Mouse (Mus musculus): ENCODE results near the gene Fgr.
"Not testable (repeated sequence)": the region's sequence is repeated elsewhere in the genome, so short reads cannot be mapped to it uniquely, and the experiment has no call there.

Fgr gene

GRCm38 (mm10) chr4:132973814-132974398, at the start of gene Fgr:
Gene Fgr, plus strand, starts transcription at chr4:132974095.
- DNase-seq: no peak

GRCm38 (mm10) chr4:132926520-132926919, 47.4 kb upstream of the Fgr start:
- DNase-seq: not testable (repeated sequence)

- peak; percentile 74 for DNase-seq
These were observed 43.1 kb upstream of the Fgr start for GRCm38 (mm10) chr4:132930784-132931183.

- DNase-seq: no peak
These were observed 41.0 kb upstream of the Fgr start for GRCm38 (mm10) chr4:132932752-132933404.

GRCm38 (mm10) chr4:132934639-132935038, 39.3 kb upstream of the Fgr start:
- peak; percentile 59 for DNase-seq

GRCm38 (mm10) chr4:132938181-132938941, 35.5 kb upstream of the Fgr start:
- DNase-seq: peak; percentile 74

GRCm38 (mm10) chr4:132939421-132940127, 34.3 kb upstream of the Fgr start:
- peak; percentile 83 for DNase-seq

GRCm38 (mm10) chr4:132941012-132941729, 32.7 kb upstream of the Fgr start:
- no peak for DNase-seq

- no peak for DNase-seq
These were observed 30.8 kb upstream of the Fgr start for GRCm38 (mm10) chr4:132943088-132943487.

GRCm38 (mm10) chr4:132944106-132944505, 29.8 kb upstream of the Fgr start:
- DNase-seq: no peak

- no peak for DNase-seq
These were observed 29.1 kb upstream of the Fgr start for GRCm38 (mm10) chr4:132944776-132945175.

GRCm38 (mm10) chr4:132945261-132946046, 28.4 kb upstream of the Fgr start:
- peak; percentile 91 for DNase-seq

GRCm38 (mm10) chr4:132946047-132947001, 27.6 kb upstream of the Fgr start:
- DNase-seq: peak; percentile 83

- DNase-seq: peak; percentile 82
These were observed 23.9 kb upstream of the Fgr start for GRCm38 (mm10) chr4:132949882-132950532.

- DNase-seq: no peak
These were observed 22.9 kb upstream of the Fgr start for GRCm38 (mm10) chr4:132950999-132951398.

- peak; percentile 80 for DNase-seq
These were observed 19.1 kb upstream of the Fgr start for GRCm38 (mm10) chr4:132954530-132955394.

- DNase-seq: no peak
These were observed 18.5 kb upstream of the Fgr start for GRCm38 (mm10) chr4:132955395-132955791.

- DNase-seq: peak; percentile 74
These were observed 14.9 kb upstream of the Fgr start for GRCm38 (mm10) chr4:132958741-132959678.
